Mouse (Mus musculus): ENCODE data around the gene Synpo2. TPM values are rescaled to one million over a fixed set of nuclear protein-coding genes. Genes with fewer than 3 reads are reported as not detected.
"Not testable (repeated sequence)": the region's sequence is repeated elsewhere in the genome, so short reads cannot be mapped to it uniquely, and the experiment has no call there.

The Synpo2 gene
- polyA plus RNA-seq, 1 experiment: 12.8 TPM

GRCm38 (mm10) chr3:123130314-123131150, 105.4 kb downstream of the Synpo2 start:
- Histone ChIP-seq H3K4me1 (ENCODE audit: control insufficient read depth, insufficient read depth, low read length) (no peaks in the 10 kb centered on the region), H3K4me3 (replicated peaks; ENCODE audit: extremely low read depth, low read depth, low read length) (no peak overlapping the region)
- DNase-seq: no peak
- no peak for TF ChIP-seq POLR2A (IDR thresholded peaks at IDR 0.05; ENCODE audit: borderline replicate concordance, extremely low read depth, low read depth, low read length)
- no peak for TF ChIP-seq CTCF (IDR thresholded peaks at IDR 0.05; ENCODE audit: insufficient read depth, low read length)
- 86% methylated on average over 14 of the region's 14 CpGs for WGBS

GRCm38 (mm10) chr3:123128781-123129180, 107.2 kb downstream of the Synpo2 start:
- no peak for TF ChIP-seq CTCF (IDR thresholded peaks at IDR 0.05; ENCODE audit: insufficient read depth, low read length)
- TF ChIP-seq POLR2A (IDR thresholded peaks at IDR 0.05; ENCODE audit: borderline replicate concordance, extremely low read depth, low read depth, low read length): no peak
- WGBS: 56% methylated on average over 8 of the region's 8 CpGs
- no peak overlapping the region for H3K4me3 ChIP-seq (replicated peaks; ENCODE audit: extremely low read depth, low read depth, low read length)
- DNase-seq: no peak
- no peaks in the 10 kb centered on the region for H3K4me1 ChIP-seq (ENCODE audit: control insufficient read depth, insufficient read depth, low read length)

GRCm38 (mm10) chr3:123128091-123128490, 107.9 kb downstream of the Synpo2 start:
- TF ChIP-seq POLR2A (IDR thresholded peaks at IDR 0.05; ENCODE audit: borderline replicate concordance, extremely low read depth, low read depth, low read length): no peak
- TF ChIP-seq CTCF (IDR thresholded peaks at IDR 0.05; ENCODE audit: insufficient read depth, low read length): no peak
- 63% methylated on average over 7 of the region's 7 CpGs for WGBS
- Histone ChIP-seq H3K4me3 (replicated peaks; ENCODE audit: extremely low read depth, low read depth, low read length) (no peak overlapping the region), H3K4me1 (ENCODE audit: control insufficient read depth, insufficient read depth, low read length) (no peaks in the 10 kb centered on the region)
- DNase-seq: no peak

GRCm38 (mm10) chr3:123126741-123127140, 109.2 kb downstream of the Synpo2 start:
- not testable (repeated sequence) for DNase-seq
- WGBS: 94% methylated on average over 4 of the region's 4 CpGs

GRCm38 (mm10) chr3:123123817-123124216, 112.1 kb downstream of the Synpo2 start:
- H3K4me3 ChIP-seq (replicated peaks; ENCODE audit: extremely low read depth, low read depth, low read length): no peak overlapping the region
- TF ChIP-seq POLR2A (IDR thresholded peaks at IDR 0.05; ENCODE audit: borderline replicate concordance, extremely low read depth, low read depth, low read length) (no peak), CTCF (IDR thresholded peaks at IDR 0.05; ENCODE audit: insufficient read depth, low read length) (no peak)
- H3K4me1 ChIP-seq (ENCODE audit: control insufficient read depth, insufficient read depth, low read length): no peaks in the 10 kb centered on the region
- 71% methylated on average over 8 of the region's 8 CpGs for WGBS
- no peak for DNase-seq

More at GRCm38 (mm10) chr3:123126741-123127140, 109.2 kb downstream of the Synpo2 start:
- H3K4me3 ChIP-seq (replicated peaks; ENCODE audit: extremely low read depth, low read depth, low read length); H3K4me1 ChIP-seq (ENCODE audit: control insufficient read depth, insufficient read depth, low read length): not testable (repeated sequence)

- Histone ChIP-seq H3K4me1 (ENCODE audit: control insufficient read depth, insufficient read depth, low read length) (no peaks in the 10 kb centered on the region), H3K4me3 (replicated peaks; ENCODE audit: extremely low read depth, low read depth, low read length) (no peak overlapping the region)
- WGBS: 69% methylated on average over 21 of the region's 21 CpGs
- TF ChIP-seq CTCF (IDR thresholded peaks at IDR 0.05; ENCODE audit: insufficient read depth, low read length) (no peak), POLR2A (IDR thresholded peaks at IDR 0.05; ENCODE audit: borderline replicate concordance, extremely low read depth, low read depth, low read length) (no peak)
- no peak for DNase-seq
These were observed 113.6 kb downstream of the Synpo2 start for GRCm38 (mm10) chr3:123122151-123123030.

GRCm38 (mm10) chr3:123116903-123117302, 119.0 kb downstream of the Synpo2 start:
- whole genome bisulfite sequencing: 17% methylated on average over 16 of the region's 16 CpGs
- TF ChIP-seq CTCF (IDR thresholded peaks at IDR 0.05; ENCODE audit: insufficient read depth, low read length) (no peak), POLR2A (IDR thresholded peaks at IDR 0.05; ENCODE audit: borderline replicate concordance, extremely low read depth, low read depth, low read length) (peak; percentile 19; the same call in 1 of the 2 replicates)
- no peak for DNase-seq
- 0 out of 2 replicates have a peak, but pooled peaks cover 2% of the 10 kb centered on the region for H3K4me1 ChIP-seq (ENCODE audit: control insufficient read depth, insufficient read depth, low read length)
- H3K4me3 ChIP-seq (replicated peaks; ENCODE audit: extremely low read depth, low read depth, low read length): peak overlapping the region; percentile 17

- no peak overlapping the region for H3K4me3 ChIP-seq (replicated peaks; ENCODE audit: extremely low read depth, low read depth, low read length)
- WGBS: 16% methylated on average over 15 of the region's 15 CpGs
- 0 out of 2 replicates have a peak, but pooled peaks cover 2% of the 10 kb centered on the region for H3K4me1 ChIP-seq (ENCODE audit: control insufficient read depth, insufficient read depth, low read length)
- no peak for DNase-seq
- TF ChIP-seq CTCF (IDR thresholded peaks at IDR 0.05; ENCODE audit: insufficient read depth, low read length) (peak; percentile 15; the same call in 1 of the 2 replicates), POLR2A (IDR thresholded peaks at IDR 0.05; ENCODE audit: borderline replicate concordance, extremely low read depth, low read depth, low read length) (no peak)
These were observed 120.0 kb downstream of the Synpo2 start for GRCm38 (mm10) chr3:123115770-123116527.
